Mouse (Mus musculus) hindbrain, embryonic 12.5 days (tissue): ENCODE measurements around the gene Thsd7b. TPM values are rescaled to one million over a fixed set of nuclear protein-coding genes. Genes with fewer than 3 reads are reported as not detected.

Experiments
- ATAC-seq: fragments of 200-750 bp; cut with Nextera tagmentation; 2 replicates; pipeline ENCODE4 v1.8.0; 2017; ENCODE audit warnings: moderate TSS enrichment; ENCODE audit not compliant: low FRiP score
- H3K27ac ChIP-seq: fragments of 300-500 bp; sonication (generic); 2 replicates; pipeline ENCODE4 v1.5.1; 2016; ENCODE audit warnings: mild to moderate bottlenecking
- H3K27me3 ChIP-seq: fragments of 300-500 bp; sonication (generic); 2 replicates; pipeline ENCODE4 v1.6.1; 2016; ENCODE audit warnings: mild to moderate bottlenecking
- H3K36me3 ChIP-seq: fragments of 300-500 bp; sonication (generic); 2 replicates; pipeline ENCODE4 v1.6.1; 2016; ENCODE audit warnings: mild to moderate bottlenecking
- H3K4me1 ChIP-seq: fragments of 300-500 bp; sonication (generic); 2 replicates; pipeline ENCODE4 v1.6.1; 2016
- H3K4me2 ChIP-seq: fragments of 300-500 bp; sonication (generic); replicated peaks from 2 replicates; pipeline ENCODE4 v1.6.1; 2016; ENCODE audit warnings: mild to moderate bottlenecking
- H3K4me3 ChIP-seq: fragments of 300-500 bp; sonication (generic); 2 replicates; pipeline ENCODE4 v1.5.1; 2016; ENCODE audit warnings: mild to moderate bottlenecking
- H3K9ac ChIP-seq: fragments of 300-500 bp; sonication (generic); 2 replicates; pipeline ENCODE4 v1.6.1; 2016; ENCODE audit warnings: mild to moderate bottlenecking, moderate library complexity
- H3K9me3 ChIP-seq: fragments of 300-500 bp; sonication (generic); replicated peaks from 2 replicates; pipeline ENCODE4 v1.6.1; 2016; ENCODE audit warnings: mild to moderate bottlenecking
- WGBS: fragments of 180-500 bp; shearing (Covaris S2); methylation state at CpG from one replicate; pipeline ENCODE4 v1.1.7; 2016; 5-methylcytosine and 5-hydroxymethylcytosine counted together
- polyA plus RNA-seq: library from polyadenylated mRNA; unstranded; fragments of >200 nt; fragmentation: Nextera tagmentation; extraction: Ambion mirVana; gene quantifications from 2 replicates; pipeline ENCODE4 v1.2.1, GENCODE M21; 2016

Gene Thsd7b
- polyA plus RNA-seq, 1 experiment from 2014 or later = 14.7 TPM

- H3K9ac ChIP-seq = no peak overlapping the region
- H3K4me1 ChIP-seq = no peaks in the 10 kb centered on the region
- no peak for ATAC-seq
- H3K4me3 ChIP-seq = no peak overlapping the region
- H3K36me3 ChIP-seq = no peaks in the 10 kb centered on the region
- no peak overlapping the region for H3K27ac ChIP-seq
- H3K27me3 ChIP-seq = no peaks in the 10 kb centered on the region
- WGBS = 77% methylated on average over 2 of the region's 2 CpGs
- H3K9me3 ChIP-seq = no peaks in the 10 kb centered on the region
- no peak overlapping the region for H3K4me2 ChIP-seq
These were observed 265.4 kb downstream of the Thsd7b start for GRCm38 (mm10) chr1:129538508-129538907.

GRCm38 (mm10) chr1:129538970-129539369, 265.9 kb downstream of the Thsd7b start:
- WGBS = 72% methylated on average over 4 of the region's 4 CpGs
- Histone ChIP-seq H3K4me3 (no peak overlapping the region), H3K4me2 (no peak overlapping the region), H3K27ac (no peak overlapping the region), H3K36me3 (no peaks in the 10 kb centered on the region), H3K9ac (no peak overlapping the region), H3K27me3 (no peaks in the 10 kb centered on the region), H3K9me3 (no peaks in the 10 kb centered on the region), H3K4me1 (no peaks in the 10 kb centered on the region)
- ATAC-seq = no peak

GRCm38 (mm10) chr1:129540751-129541150, 267.6 kb downstream of the Thsd7b start:
- 63% methylated on average over 1 of the region's 1 CpGs for WGBS
- no peak overlapping the region for H3K9ac ChIP-seq
- no peaks in the 10 kb centered on the region for H3K4me1 ChIP-seq
- H3K36me3 ChIP-seq = no peaks in the 10 kb centered on the region
- no peak overlapping the region for H3K4me3 ChIP-seq
- no peak overlapping the region for H3K27ac ChIP-seq
- ATAC-seq = no peak
- H3K27me3 ChIP-seq = no peaks in the 10 kb centered on the region
- H3K4me2 ChIP-seq = no peak overlapping the region
- H3K9me3 ChIP-seq = no peaks in the 10 kb centered on the region

- no peaks in the 10 kb centered on the region for H3K9me3 ChIP-seq
- H3K9ac ChIP-seq = no peak overlapping the region
- no peak overlapping the region for H3K4me3 ChIP-seq
- no peak overlapping the region for H3K4me2 ChIP-seq
- no peaks in the 10 kb centered on the region for H3K27me3 ChIP-seq
- H3K4me1 ChIP-seq = no peaks in the 10 kb centered on the region
- no peak overlapping the region for H3K27ac ChIP-seq
- ATAC-seq = no peak
- no peaks in the 10 kb centered on the region for H3K36me3 ChIP-seq
- 92% methylated on average over 3 of the region's 3 CpGs for WGBS
These were observed 269.6 kb downstream of the Thsd7b start for GRCm38 (mm10) chr1:129542563-129543146.

GRCm38 (mm10) chr1:129543169-129543568, 270.1 kb downstream of the Thsd7b start:
- WGBS = 86% methylated on average over 3 of the region's 3 CpGs
- Histone ChIP-seq H3K4me3 (no peak overlapping the region), H3K4me1 (no peaks in the 10 kb centered on the region), H3K4me2 (no peak overlapping the region), H3K36me3 (no peaks in the 10 kb centered on the region), H3K9me3 (no peaks in the 10 kb centered on the region), H3K27me3 (no peaks in the 10 kb centered on the region), H3K9ac (no peak overlapping the region), H3K27ac (no peak overlapping the region)
- ATAC-seq = no peak

DNA sequence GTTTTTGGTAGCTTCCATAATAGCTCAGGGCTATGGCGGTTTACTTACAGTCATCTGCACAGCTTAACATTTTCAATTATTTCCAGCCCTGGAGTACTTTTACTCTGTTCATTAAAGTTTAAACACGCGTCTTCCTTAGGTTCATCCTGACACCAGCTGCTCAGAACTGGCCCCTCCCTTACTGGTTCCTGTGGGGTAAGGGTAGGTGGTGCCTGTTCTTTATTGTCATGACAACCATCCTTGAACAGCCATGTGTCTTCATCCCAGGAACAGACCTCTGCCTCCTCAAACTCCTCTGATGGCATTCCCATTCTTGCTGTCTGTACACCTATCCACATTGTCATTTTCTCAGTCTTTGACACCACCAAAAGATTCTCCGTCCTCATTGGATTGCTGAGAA, 285.0 kb downstream of the Thsd7b start:
- Histone ChIP-seq H3K9ac (no peak overlapping the region), H3K27ac (no peak overlapping the region)
- 95% methylated on average over 4 of the region's 4 CpGs for WGBS

DNA sequence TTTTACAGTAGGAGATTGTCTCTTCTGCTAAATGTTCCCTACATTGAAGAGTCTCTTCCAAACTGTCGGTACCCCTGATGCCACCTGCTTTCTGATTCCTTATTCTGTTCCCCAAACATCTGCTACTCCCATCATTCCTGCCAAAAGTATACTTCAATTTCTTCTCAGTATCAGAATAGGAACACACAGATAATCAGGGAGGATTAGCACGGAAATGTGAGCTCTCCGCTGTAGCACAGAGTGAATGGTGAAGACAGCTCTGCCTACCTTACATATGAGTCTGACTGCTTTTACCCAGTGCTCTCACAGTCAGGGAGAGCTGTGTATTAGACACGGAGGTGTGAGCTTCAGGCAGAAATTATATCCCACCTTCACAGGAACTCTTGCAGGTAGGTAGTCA, 286.0 kb downstream of the Thsd7b start:
- Histone ChIP-seq H3K4me2 (no peak overlapping the region), H3K27me3 (no peaks in the 10 kb centered on the region), H3K9ac (no peak overlapping the region), H3K36me3 (no peaks in the 10 kb centered on the region), H3K4me1 (no peaks in the 10 kb centered on the region), H3K27ac (no peak overlapping the region), H3K9me3 (no peaks in the 10 kb centered on the region), H3K4me3 (no peak overlapping the region)
- ATAC-seq = no peak
- 83% methylated on average over 4 of the region's 4 CpGs for WGBS

More for the DNA sequence above, 285.0 kb downstream of the Thsd7b start:
- no peaks in the 10 kb centered on the region for H3K27me3 ChIP-seq
- H3K9me3 ChIP-seq = no peaks in the 10 kb centered on the region
- H3K4me2 ChIP-seq = no peak overlapping the region
- H3K4me1 ChIP-seq = no peaks in the 10 kb centered on the region
- no peaks in the 10 kb centered on the region for H3K36me3 ChIP-seq
- H3K4me3 ChIP-seq = no peak overlapping the region
- ATAC-seq = no peak

DNA sequence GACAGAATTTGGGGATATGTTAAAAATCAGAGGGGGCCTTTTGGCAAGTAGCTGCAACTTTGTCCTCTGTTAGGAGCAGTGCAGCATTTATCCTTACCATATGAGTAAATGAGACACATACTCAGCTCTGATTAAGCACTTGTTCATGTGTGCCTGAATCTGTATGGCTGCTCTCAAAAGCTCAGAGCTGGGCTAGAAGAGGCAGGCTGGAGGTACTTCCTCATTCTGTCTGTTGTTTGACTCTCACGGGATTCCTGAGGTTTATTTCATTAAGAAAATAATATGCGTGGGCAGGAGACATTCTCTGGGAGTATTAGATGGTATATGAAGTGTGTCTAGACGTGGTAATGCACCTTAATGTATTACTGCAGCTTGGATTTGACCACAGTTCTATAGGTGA, 286.7 kb downstream of the Thsd7b start:
- H3K27me3 ChIP-seq = no peaks in the 10 kb centered on the region
- H3K4me1 ChIP-seq = no peaks in the 10 kb centered on the region
- H3K27ac ChIP-seq = no peak overlapping the region
- no peaks in the 10 kb centered on the region for H3K36me3 ChIP-seq
- H3K9me3 ChIP-seq = no peaks in the 10 kb centered on the region
- no peak overlapping the region for H3K9ac ChIP-seq
- ATAC-seq = no peak
- H3K4me2 ChIP-seq = no peak overlapping the region
- whole genome bisulfite sequencing = 68% methylated on average over 3 of the region's 3 CpGs
- H3K4me3 ChIP-seq = no peak overlapping the region

GRCm38 (mm10) chr1:129562707-129563106, 289.6 kb downstream of the Thsd7b start:
- Histone ChIP-seq H3K4me2 (no peak overlapping the region), H3K4me3 (no peak overlapping the region), H3K36me3 (no peaks in the 10 kb centered on the region), H3K9ac (no peak overlapping the region), H3K9me3 (no peaks in the 10 kb centered on the region), H3K27me3 (no peaks in the 10 kb centered on the region), H3K4me1 (no peaks in the 10 kb centered on the region), H3K27ac (no peak overlapping the region)
- ATAC-seq = no peak
- WGBS = 80% methylated on average over 1 of the region's 1 CpGs

- H3K36me3 ChIP-seq = no peaks in the 10 kb centered on the region
- H3K4me2 ChIP-seq = no peak overlapping the region
- H3K27ac ChIP-seq = no peak overlapping the region
- no peaks in the 10 kb centered on the region for H3K4me1 ChIP-seq
- H3K9ac ChIP-seq = no peak overlapping the region
- H3K27me3 ChIP-seq = no peaks in the 10 kb centered on the region
- no peak for ATAC-seq
- no peaks in the 10 kb centered on the region for H3K9me3 ChIP-seq
- WGBS = 88% methylated on average over 3 of the region's 3 CpGs
- no peak overlapping the region for H3K4me3 ChIP-seq
These were observed 297.4 kb downstream of the Thsd7b start for GRCm38 (mm10) chr1:129570522-129570921.

DNA sequence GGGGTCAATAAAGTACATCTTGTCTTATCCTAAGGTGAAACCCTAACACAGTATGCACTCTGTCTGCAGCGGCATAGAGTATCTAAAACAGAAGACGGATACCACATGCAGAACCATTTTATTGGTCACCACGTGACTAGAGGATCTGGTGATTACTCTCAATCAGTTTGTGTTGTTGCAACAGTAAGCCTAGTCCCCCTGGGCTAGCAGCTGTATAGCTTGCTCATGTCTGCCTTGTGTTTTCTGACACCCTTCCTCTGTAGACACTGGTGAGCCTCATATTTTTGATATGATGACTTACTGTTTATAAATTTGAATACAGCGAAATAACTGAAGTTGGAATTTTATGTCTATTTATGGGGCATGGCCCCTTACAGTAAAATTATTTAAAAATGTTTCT, 306.9 kb downstream of the Thsd7b start:
- Histone ChIP-seq H3K4me2 (no peak overlapping the region), H3K9ac (no peak overlapping the region), H3K27ac (no peak overlapping the region), H3K4me1 (no peaks in the 10 kb centered on the region), H3K27me3 (no peaks in the 10 kb centered on the region), H3K4me3 (no peak overlapping the region), H3K36me3 (no peaks in the 10 kb centered on the region), H3K9me3 (no peaks in the 10 kb centered on the region)
- ATAC-seq = no peak
- WGBS = 86% methylated on average over 4 of the region's 4 CpGs

- 74% methylated on average over 6 of the region's 6 CpGs for WGBS
- H3K27ac ChIP-seq = no peak overlapping the region
These were observed 313.5 kb downstream of the Thsd7b start for GRCm38 (mm10) chr1:129586635-129587034.

GRCm38 (mm10) chr1:129589366-129590002, 316.4 kb downstream of the Thsd7b start:
- no peak overlapping the region for H3K4me3 ChIP-seq
- H3K27me3 ChIP-seq = no peaks in the 10 kb centered on the region
- H3K4me2 ChIP-seq = no peak overlapping the region
- no peak for ATAC-seq
- no peaks in the 10 kb centered on the region for H3K4me1 ChIP-seq
- 86% methylated on average over 3 of the region's 3 CpGs for WGBS
- H3K27ac ChIP-seq = no peak overlapping the region
- H3K9ac ChIP-seq = no peak overlapping the region
- no peaks in the 10 kb centered on the region for H3K36me3 ChIP-seq
- H3K9me3 ChIP-seq = no peaks in the 10 kb centered on the region

More at GRCm38 (mm10) chr1:129586635-129587034, 313.5 kb downstream of the Thsd7b start:
- Histone ChIP-seq H3K9ac (no peak overlapping the region), H3K4me2 (no peak overlapping the region), H3K27me3 (no peaks in the 10 kb centered on the region), H3K9me3 (no peaks in the 10 kb centered on the region), H3K4me3 (no peak overlapping the region), H3K36me3 (no peaks in the 10 kb centered on the region), H3K4me1 (no peaks in the 10 kb centered on the region)
- no peak for ATAC-seq
